Mouse (Mus musculus) frontal cortex, adult (tissue): ENCODE measurements at regions not wholly inside any gene's neighbourhood (a gene's known extent, or its start where the extent isn't known, plus 50 kb on each side); places are given as distances from the start of the nearest gene placed in this dataset.

ENCODE experiments used
- ATAC-seq: cut with Nextera tagmentation; 2 replicates; pipeline ENCODE4 v1.9.2; 2017; ENCODE audit warnings: mild to moderate bottlenecking, moderate library complexity, mixed read lengths; ENCODE audit not compliant: low TSS enrichment

DNA sequence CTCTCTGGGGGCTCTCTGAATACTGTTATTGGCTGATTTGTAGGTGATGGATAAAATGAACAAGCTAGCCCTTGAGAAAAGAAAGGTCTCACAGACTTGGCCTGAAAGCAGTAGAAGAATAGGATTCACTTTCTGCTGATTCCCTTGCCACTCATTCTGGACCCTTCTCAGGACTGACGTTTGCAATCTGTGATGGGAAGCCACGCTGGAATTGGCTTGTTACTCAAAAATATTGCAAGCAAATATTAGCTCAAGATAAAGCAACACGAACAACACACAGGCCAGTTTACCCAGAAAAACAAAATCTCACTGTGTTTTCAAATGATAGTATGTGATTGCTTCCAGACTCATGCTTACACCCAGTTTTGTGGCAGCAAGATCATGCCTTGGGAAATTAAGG, 137.7 kb upstream of the Id2 start:
- no peak for ATAC-seq

DNA sequence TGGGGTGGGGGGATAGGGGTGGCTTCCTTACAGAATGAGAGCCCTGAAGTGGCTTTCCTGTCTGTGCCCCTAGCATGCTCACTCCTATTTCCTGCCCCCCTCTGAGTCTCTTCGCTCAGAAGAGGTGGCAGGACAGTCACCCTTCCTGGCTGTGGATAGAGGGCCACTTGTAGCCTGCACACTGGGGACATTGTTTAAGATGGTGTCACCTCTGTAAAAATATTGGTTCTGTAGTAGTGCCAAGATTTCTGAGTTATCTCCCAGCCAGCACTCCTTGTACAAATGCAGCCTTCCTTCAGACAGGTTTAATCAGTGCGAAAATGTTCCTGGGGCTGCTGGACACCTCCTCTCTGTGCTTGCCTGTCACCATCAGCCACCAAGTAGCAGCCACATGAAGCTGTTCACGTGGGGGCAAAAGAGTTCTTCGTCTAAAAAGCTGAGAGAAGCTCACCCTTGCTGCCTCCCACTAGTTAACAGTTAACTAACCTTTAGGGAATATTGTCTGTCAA, 136.1 kb upstream of the Id2 start:
- no peak for ATAC-seq

DNA sequence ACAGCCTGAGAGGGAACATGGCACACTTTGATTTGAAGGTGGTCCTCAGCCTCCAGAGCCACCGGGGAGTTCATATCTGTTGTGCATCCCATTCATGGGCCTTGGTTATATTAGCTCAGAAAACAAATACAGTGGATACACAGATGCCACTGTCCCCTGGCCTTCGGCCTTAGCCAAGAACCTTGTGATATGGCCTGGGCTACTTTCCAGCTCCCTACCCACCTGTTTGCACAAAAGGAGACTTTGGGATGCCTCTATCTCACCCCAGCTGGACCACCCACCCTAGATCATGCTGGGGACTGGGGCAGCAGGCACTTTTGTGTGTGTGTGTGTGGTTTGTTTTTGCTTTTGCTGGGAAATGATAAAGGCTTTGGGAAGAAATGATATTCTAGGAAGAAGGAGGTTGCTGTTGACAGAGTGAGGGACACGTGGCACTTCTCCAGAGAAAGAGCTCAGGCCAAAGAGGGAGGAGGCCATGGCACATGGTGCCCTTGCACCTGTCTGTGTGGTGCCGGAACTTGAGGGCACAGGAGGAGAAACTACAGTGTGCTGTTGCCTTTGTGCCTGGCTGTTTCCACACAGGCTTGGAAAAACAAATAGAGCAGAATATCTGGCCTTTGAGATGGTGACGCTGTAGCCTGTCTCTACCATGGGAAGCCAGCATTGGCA, 135.6 kb upstream of the Id2 start:
- ATAC-seq: no peak

DNA sequence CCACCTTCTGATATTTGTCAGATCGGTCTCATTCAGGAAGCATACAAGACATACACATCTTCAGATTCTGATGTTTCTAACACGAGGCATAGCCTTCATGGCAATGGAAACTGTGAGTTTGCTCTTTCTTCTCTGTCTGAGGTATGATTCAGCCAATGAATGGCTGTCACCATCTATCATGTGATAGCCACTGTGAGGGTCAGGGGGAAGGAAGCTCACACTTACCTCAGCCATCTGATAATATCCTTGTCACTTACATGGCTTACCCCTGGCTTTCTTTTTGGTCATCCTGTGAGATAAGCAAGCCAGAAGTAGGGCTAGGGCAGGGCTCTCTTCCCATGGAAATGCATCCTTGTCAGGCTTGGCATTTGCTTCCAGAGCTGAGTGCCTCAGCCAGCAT, 131.8 kb upstream of the Id2 start:
- ATAC-seq: no peak

DNA sequence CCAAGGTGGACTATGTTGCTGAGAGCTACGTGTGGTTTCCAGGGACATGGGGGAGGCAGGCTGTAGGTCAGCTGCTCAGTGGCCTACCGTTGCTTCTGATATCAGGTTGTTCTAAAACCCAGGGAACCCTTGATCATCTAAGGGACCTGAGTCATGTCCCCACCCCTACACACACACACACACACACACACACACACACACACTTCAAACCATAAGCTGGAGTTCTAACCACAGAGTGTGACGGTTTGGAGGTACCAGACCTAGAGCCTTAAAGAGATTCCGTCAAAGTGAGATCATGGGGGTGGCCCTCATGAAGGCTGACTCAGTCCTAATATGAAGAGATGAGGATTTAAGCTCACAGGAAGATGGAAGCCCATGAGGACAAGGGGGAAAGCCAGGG, 130.8 kb upstream of the Id2 start:
- ATAC-seq: no peak

DNA sequence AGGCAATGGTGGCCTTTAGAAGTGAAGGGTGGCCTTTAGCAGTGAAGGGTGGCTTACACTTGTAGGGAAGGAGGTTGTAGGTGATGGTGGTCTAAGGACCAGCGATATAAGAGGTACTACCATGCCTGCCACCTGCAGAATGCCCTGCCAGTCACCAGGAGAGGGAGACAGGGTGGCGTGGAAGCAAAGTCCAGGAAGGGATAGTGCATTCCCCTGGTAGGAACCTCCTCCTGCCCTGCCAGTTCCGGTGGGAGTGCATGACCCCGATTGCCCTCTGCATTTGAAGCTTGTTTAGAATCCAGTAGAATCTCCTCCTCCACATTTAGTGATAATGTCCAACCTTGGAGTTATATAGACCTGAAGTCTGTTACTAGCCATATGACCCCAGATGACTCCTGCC, 127.7 kb upstream of the Id2 start:
- ATAC-seq: no peak

DNA sequence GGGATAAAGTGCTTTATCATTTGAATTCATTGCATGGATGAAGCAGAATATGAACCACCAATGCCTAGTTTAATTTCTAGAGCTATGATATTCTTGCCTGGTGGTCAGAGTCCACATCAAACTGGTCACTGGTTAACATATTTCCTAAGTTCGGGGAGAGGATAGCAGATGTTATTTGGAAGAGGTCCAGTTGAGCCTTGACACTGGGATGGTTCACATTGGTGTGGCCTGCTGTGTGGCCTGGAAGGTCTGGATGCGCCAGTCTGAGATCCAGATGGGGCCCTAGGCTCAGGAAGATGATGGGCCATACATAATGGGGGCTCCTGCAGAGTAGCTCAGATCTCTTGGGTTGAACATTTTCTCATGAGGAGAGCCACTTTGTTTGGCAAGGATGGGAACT, 127.3 kb upstream of the Id2 start:
- ATAC-seq: no peak

DNA sequence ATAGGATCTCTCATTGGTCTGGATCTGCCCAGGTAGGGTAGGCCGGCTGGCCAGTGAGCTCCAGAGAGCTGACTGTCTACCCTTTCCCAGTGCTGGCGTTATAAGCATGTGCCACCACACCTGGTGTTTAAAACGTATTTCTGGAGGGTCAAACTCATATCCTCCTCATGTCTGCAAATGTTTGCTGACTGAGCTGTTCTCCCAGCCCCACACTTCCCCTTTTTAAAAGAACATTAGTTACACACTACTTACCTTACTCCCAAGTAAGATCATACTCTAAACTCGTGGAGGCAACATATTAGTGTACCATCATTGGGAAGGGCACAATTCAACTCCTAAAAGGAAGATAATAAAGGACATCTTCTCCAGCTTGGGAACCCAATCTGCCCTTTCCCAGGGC, 126.6 kb upstream of the Id2 start:
- ATAC-seq: no peak

DNA sequence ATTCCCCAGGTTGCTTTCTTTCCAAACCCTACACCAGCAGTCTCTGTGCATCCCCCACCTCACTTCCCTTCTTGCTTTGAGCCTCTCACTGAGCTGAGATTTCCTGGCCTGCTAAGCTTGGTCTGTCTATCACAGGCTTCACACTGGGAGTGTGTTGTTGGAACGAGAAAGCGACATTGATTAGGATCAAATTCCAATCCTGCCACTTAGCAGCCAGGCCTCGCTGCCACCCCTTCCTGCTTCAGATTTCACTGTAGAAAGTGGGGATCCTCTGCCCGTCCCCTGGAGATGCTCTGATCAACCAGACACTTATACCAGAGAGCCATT, 123.8 kb upstream of the Id2 start:
- no peak for ATAC-seq

DNA sequence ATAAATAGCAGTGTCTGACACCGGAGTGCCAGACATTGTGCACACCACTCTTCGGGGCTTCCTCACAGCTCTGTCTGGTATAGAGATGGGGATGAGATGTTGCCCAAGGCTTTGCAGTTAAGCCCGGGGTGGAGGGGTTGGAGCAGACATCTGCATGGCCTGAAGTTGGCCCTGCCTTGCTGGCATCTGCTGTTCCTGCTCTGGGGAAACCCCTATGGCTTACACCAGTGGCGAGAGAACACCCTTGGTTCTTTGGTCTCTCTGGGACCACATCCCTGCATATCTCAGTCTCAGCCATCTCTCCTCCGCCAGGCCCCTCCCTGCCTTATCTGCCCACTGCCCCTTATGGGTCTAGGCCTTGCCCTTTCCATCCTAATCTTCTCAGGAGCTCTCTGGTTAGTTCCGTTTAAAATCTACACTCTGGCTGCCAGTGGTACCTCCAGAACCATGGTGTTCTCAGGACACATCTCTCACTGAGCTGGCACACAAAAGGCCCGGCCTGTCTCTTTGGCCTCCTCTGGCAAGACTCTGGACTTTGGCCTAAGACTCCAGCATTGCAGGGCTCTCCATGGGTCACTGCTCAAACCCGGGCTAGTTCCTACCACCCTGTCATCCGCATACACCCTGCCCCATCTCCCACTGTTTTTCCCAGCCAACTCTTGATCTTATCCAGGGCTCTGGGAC, 123.3 kb upstream of the Id2 start:
- no peak for ATAC-seq

DNA sequence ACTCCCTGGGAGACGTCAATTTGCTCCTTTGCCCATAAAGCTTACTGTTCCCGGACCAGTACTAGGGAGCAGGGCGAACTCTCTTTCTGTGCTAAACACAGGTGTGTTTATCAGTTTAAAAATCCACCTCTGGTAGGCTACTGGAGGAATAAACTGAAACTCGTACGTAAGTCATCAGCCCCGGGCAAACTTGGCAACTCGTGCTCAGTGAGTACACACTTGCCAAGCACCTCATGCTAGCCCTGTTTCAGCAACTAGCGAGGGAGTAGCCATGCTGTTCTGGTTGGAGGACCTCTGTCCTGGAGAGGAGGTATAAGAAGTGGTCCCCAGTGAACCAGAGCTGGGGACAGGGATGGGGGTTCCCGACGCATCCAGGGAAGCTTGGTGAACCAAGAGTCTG, 122.6 kb upstream of the Id2 start:
- no peak for ATAC-seq

DNA sequence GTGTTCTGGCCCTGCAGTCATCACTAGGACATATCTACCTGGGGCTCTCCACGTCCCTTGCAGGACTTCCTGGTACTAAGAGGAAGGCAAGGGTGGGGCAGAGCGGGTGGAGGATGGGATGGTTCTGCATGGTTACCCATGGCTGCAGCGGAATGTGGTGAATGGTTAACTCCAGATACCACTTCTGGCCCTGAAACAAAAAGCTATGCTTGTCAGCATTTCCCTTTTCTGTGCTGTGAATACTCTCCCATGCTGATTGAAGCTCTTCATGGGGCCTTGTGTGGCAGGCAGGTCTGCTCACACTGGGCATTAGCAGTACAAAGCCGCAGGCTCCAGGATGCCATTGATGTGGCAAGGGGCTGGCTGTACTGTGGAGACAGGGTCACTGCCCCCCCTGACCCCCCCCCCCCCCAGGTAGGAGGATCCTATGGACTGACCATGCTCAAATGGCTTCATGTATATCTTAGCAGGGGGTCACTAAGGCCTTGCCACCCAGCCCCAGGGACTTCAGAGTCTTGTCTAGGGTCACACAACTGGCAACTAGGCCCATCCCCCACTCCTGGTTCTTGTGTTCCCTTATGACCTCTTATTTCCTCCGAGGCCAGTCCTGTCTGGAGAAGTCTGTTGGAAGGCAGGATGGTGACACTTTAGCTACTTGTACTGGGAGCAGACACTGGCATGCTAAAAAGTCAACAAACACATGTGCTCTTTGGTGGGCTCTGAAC, 120.0 kb upstream of the Id2 start:
- ATAC-seq: no peak

DNA sequence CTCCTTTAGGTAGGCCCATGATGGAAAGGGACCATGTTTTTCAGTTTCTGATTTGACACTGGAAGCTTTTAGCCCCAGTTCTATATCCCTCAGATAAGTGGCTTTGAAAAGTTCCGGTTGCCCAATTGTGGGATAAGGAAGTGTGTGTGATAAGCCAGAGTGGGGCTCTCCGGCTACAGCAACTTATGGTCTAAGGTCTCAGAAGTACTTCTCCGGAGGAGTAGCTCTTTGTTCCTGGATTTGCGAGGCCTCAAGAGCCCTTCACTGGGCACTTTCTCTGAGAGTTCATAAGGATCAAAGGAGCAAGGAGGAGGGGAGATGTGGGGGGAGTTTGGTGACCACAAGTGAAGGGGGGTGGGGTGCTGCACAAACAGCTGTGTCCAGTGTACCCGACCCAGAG, 118.3 kb upstream of the Id2 start:
- ATAC-seq: no peak

DNA sequence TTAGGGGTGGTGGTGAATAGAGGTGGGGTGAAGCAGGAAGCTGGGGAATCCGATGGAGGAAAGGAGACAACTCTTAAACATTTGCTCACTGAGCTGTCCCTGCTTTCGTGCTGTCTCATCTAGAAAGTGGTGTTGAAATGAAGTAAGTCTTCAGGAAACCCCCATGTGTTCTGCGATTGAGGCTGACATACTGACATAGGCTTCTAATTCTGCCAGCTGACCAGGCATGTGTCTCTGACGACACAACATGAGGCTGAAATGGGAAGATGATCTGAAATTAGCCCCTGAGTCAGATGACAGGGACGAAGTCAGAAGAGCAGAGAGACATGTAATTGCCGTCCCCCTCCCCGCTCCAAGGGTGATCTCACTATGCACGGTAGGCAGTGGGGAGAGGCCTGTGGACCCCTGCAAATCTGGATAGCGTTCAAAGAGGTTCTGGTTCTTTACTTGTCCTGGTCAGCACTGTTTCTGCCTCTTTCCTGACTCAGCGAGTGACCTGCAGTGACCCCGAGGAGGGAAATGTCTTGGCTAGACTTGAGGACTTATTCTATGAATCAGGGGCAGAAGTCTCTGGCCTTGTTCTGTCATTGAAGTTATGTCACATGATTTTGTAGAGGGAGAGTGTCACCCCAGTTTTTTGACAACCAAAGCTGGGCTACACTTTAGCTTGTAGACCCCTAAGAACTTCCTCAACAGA, 117.0 kb upstream of the Id2 start:
- no peak for ATAC-seq

DNA sequence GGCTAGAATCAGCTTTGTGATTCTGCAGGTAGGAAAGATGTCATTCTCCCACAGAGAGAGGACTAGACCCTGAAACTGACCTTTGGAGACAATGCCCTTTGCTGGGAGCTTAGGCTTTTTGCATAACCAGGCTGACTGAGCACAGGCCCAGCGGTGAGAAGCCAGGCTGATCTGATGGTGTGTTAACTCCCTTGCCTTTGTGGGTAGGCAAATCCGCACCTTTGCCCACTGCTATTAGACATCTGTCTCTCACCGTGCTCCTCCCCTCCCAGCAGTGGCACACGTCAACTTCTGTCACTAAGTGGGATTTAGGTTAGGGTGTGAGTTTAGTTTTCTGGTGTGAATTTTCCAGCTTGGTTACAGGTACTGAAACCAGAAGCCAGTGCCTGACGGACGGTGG, 114.4 kb upstream of the Id2 start:
- ATAC-seq: no peak

DNA sequence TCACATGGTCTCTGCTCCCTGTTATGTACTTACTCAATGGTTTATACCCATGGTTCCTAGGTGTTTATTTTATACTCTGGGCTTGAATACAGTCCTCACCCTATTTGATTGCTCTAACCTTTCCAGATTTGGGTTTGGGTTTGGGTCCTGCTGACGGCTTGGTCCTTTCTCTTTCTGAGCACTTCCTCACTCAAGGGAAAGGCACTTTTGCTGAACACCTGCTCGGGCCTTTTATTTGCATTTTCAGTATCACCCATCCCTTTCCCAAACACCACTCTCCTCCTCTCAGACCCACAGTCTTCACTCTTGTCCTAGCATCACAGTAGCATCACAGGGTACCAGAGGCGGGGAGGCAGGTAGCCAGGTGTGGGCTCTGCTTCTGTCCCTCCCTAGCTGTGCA, 113.7 kb upstream of the Id2 start:
- ATAC-seq: no peak

DNA sequence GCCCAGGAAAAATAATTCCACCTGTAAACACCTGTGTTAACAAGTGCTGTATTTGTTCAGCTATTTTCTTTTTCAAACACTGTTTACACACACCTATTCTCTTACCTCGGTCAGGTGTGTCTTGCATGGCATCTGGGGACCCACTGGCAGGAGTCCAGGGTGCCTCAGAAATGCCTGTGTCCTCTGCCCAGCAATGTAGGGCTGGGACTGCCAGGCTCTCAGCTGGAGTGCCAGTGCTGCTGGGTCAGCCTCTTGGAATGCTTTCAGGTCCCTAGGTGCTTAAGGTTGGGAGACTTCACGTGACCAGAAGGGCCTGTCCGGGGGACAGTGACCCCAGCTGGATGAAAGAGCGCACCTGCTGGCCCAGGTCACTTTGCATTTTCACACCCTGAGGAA, 112.4 kb upstream of the Id2 start:
- no peak for ATAC-seq

DNA sequence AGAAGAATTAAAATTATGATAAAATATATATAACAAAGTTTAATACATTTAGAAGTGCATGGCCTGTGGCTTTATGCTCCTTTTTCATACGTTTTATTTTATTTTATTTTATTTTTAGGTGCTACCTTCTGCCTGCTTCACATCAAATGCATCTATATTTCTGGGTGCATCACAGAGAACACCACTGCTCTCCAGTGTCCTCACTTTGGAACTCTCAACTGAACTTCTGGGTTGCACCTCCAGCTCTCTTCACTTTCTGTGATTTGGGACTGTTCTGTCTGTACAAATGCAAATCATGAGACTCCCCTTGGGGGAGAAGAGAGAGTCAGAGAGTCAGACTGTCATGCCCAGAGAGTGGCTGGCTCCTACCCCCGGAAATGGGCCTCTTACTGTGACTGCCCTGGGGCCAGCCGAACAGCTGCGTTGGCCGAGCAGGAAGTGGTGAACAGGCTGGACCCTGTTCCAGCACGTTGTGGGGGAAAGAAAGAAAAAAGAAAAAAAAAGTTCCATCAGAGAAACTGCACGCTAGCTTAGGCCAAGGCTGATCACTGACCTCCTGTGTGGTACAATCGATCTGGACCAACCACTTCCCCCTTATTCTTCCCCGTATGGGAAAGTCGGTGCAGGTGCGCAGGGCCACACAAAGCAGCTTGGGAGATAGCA, 111.9 kb upstream of the Id2 start:
- ATAC-seq: peak; percentile 23; the same call in 1 of the 2 replicates

DNA sequence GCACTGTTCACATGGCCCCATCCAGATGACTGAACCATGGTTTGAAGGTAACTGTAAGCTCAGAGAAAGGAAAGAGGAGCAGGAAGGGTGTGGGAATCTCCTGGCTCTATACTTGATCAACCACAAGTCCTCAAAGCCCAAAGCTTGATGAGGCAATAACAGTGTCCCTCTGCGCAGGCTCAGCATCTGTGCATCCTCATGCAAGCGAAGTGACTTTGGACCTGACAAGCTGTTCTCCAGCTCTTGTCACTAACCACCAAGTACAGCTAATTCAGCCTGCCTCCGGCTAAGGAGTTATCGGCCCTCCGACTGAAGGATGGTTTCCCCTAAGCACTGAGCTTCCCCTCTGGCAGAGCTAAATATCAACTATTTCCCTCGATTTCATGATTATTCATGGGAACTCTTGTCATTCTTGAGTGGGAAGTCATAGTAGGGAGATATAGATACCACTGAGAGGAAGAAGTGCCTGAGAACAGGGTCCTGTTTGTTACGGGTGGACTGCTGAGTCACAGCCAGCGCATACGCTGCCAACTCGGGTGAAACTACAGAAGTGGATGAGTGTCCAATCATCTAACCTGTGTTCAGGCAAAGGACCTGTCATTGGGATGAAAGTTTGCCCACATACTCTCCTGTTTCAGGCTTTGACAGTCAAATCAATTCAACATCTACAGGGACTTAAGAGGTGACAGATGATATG, 106.6 kb upstream of the Id2 start:
- ATAC-seq: no peak

DNA sequence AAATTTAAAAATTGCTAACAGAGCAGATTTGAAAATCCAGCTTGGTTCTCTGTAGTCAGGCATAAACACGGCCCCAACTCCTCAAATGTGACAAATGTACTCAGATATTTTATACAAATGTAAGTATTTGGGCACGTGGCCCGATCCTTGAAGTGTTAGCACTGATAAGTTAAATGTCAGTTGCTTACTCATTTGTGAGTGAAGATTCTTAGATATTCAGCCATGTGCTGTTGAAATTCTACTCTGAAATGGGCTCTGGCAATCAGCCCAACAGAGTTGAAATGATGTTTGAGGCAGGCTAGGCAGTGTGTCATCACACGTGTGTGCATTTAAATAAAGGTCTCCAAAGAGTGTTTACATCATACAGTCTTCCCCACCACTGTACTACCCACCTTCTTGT, 103.2 kb upstream of the Id2 start:
- ATAC-seq: no peak

DNA sequence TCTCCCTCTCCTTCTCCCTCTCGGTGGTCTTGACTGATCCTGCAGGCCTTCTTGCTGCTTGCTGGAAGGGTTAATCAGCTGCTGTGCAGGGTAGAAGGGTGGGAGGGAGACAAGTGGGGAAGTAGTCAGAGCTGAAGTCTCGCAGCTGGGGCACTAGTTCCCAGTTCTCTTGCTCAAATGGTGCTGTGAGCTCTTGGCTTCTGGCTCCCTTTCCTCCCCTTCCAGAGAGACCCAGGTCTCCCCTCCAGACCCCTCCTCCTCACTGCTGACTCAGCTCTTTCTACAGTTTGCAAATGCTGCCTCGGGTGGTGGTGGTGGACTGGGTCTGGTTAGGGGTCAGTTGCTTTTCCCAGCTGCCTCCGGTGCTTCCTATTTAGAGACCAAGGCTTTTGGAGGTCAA, 100.8 kb upstream of the Id2 start:
- no peak for ATAC-seq

DNA sequence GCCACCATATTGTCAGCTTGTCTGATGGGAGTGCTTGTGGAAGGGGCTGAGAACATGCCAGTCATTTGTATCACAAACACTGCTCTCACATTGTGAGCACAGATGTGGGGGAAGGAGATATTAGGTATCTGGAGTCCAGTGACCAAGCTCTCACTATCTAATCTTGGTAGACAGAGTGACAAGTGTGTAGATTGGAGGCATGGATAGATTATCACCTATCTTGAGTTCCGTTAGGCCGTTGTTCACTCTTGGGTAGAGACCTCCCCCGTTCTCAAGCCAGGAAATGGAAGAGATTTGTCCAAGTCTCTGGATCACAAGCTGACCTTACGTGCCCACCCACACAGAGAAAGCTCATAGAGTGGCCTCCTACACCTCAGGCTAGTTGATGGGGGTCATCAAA, 99.1 kb upstream of the Id2 start:
- ATAC-seq: no peak
